Mouse (Mus musculus): ENCODE measurements at regions not wholly inside any gene's neighbourhood (a gene's known extent, or its start where the extent isn't known, plus 50 kb on each side); places are given as distances from the start of the nearest gene placed in this dataset.

GRCm38 (mm10) chr3:153125335-153125734 lies 143.3 kb upstream of the St6galnac5 start:
- TF ChIP-seq CTCF (IDR thresholded peaks at IDR 0.05) = no peak
- no peak for TF ChIP-seq POLR2A (IDR thresholded peaks at IDR 0.05; ENCODE audit: insufficient read depth, low read depth, low read length)
- no peak for TF ChIP-seq EP300 (IDR thresholded peaks at IDR 0.05; ENCODE audit: insufficient read depth, low read depth, low read length)
